ENCODE assay signal across 9 mouse cellular contexts in genomic region chr2:21236846-21237245, GRCm38 (mm10). TPM values are rescaled to one million over a fixed set of nuclear protein-coding genes. Genes with fewer than 3 reads are reported as not detected.
DNase-seq lines count a peak whose midpoint lies in the region; ATAC-seq and TF ChIP-seq lines count a peak whose summit lies in the region.
"Had no signal": no experiment of that assay in that cellular context is flagged by ENCODE, and none has a peak within 500 bp of the region (broad histone marks: within the 10 kb centered on the region; RNA-seq: fewer than 3 reads in every experiment).

No protein-coding gene starts in this region.

- no peak for TF ChIP-seq POLR2A in kidney, adult 2 months (IDR thresholded peaks at IDR 0.05; ENCODE audit: low read depth, low read length)

- no peak for TF ChIP-seq CTCF in kidney, adult 2 months (conservative IDR thresholded peaks at IDR 0.05; ENCODE audit: insufficient read depth, insufficient read length, low read depth, low read length)

- WGBS in kidney, adult 2 months, result 49% methylated on average over 5 of the region's 5 CpGs
- WGBS in kidney, embryonic 16.5 days, result 56% methylated on average over 5 of the region's 5 CpGs
- 37% methylated on average over 5 of the region's 5 CpGs for WGBS in stomach, embryonic 16.5 days

- H3K4me3 ChIP-seq in kidney, adult 2 months (ENCODE audit: insufficient read depth, low read depth, low read length), result no peak overlapping the region
- H3K4me3 ChIP-seq in kidney, embryonic 16.5 days (ENCODE audit: low read length), result no peak overlapping the region
- no peak overlapping the region for H3K4me3 ChIP-seq in stomach, embryonic 16.5 days (replicated peaks; ENCODE audit: low read length)
- H3K4me3 ChIP-seq: lung, embryonic 15.5 days had no signal

- H3K27ac ChIP-seq in kidney, adult 2 months (ENCODE audit: insufficient read depth, low read depth, low read length), result no peak overlapping the region
- H3K27ac ChIP-seq in kidney, embryonic 16.5 days (ENCODE audit: low read length), result no peak overlapping the region
- peak overlapping the region; percentile 31; the same call in 1 of the 2 replicates for H3K27ac ChIP-seq in stomach, embryonic 16.5 days (ENCODE audit: low read length)
- H3K27ac ChIP-seq: lung, embryonic 15.5 days had no signal

- no peak overlapping the region for H3K9ac ChIP-seq in kidney, embryonic 16.5 days (replicated peaks; ENCODE audit: low read length)
- H3K9ac ChIP-seq in stomach, embryonic 16.5 days (ENCODE audit: low read length), result no peak overlapping the region
- H3K9ac ChIP-seq: lung, embryonic 15.5 days had no signal

- no peaks in the 10 kb centered on the region for H3K27me3 ChIP-seq in kidney, adult 2 months (replicated peaks; ENCODE audit: control insufficient read depth, insufficient read depth, low read length)
- no peaks in the 10 kb centered on the region for H3K27me3 ChIP-seq in kidney, embryonic 16.5 days (ENCODE audit: insufficient read depth, low read length)
- no peaks in the 10 kb centered on the region for H3K27me3 ChIP-seq in stomach, embryonic 16.5 days (ENCODE audit: control insufficient read depth, insufficient read depth, low read length)
- H3K27me3 ChIP-seq: lung, embryonic 15.5 days had no signal

- no peaks in the 10 kb centered on the region for H3K36me3 ChIP-seq in kidney, adult 2 months (ENCODE audit: control insufficient read depth, insufficient read depth, low read length)
- H3K36me3 ChIP-seq in kidney, embryonic 16.5 days (ENCODE audit: insufficient read depth, low read length), result no peaks in the 10 kb centered on the region
- H3K36me3 ChIP-seq in stomach, embryonic 16.5 days (ENCODE audit: control insufficient read depth, insufficient read depth, low read length), result no peaks in the 10 kb centered on the region
- H3K36me3 ChIP-seq: lung, embryonic 15.5 days had no signal

- H3K4me1 ChIP-seq in kidney, adult 2 months (ENCODE audit: control insufficient read depth, insufficient read depth, low read length), result no peaks in the 10 kb centered on the region
- no peaks in the 10 kb centered on the region for H3K4me1 ChIP-seq in kidney, embryonic 16.5 days (ENCODE audit: insufficient read depth, low read length)
- peaks cover 13% of the 10 kb centered on the region; the same call in 1 of the 2 replicates for H3K4me1 ChIP-seq in stomach, embryonic 16.5 days (ENCODE audit: control insufficient read depth, insufficient read depth, low read length)

- ATAC-seq in cerebellum, adult (ENCODE audit: insufficient number of reproducible peaks, low FRiP score, low TSS enrichment), result peak; percentile 45; the same call in 1 of the 2 replicates
- no peak for ATAC-seq in kidney, embryonic 16.5 days (ENCODE audit: low FRiP score, low TSS enrichment)
- ATAC-seq in stomach, embryonic 16.5 days (ENCODE audit: insufficient read depth, low FRiP score), result no peak

- H3K9me3 ChIP-seq in kidney, embryonic 16.5 days (ENCODE audit: low read length), result no peaks in the 10 kb centered on the region
- no peaks in the 10 kb centered on the region for H3K9me3 ChIP-seq in stomach, embryonic 16.5 days (replicated peaks; ENCODE audit: control insufficient read depth, low read length)
- H3K9me3 ChIP-seq: lung, embryonic 15.5 days had no signal

- no peak for DNase-seq in cerebellum, adult 9-11 months
- peak; percentile 25 for DNase-seq in kidney, adult 2 months
- DNase-seq in retina, postnatal 1 day, result peak; percentile 2
- DNase-seq in retina, embryonic 14.5 days (ENCODE audit: low spot score), result no peak
- DNase-seq in liver, result no peak

- no peak overlapping the region for H3K4me2 ChIP-seq in kidney, embryonic 16.5 days (replicated peaks; ENCODE audit: low read depth, low read length)
- H3K4me2 ChIP-seq in stomach, embryonic 16.5 days (ENCODE audit: low read depth, low read length), result no peak overlapping the region
- H3K4me2 ChIP-seq: lung, embryonic 15.5 days had no signal

RNA-seq across cellular contexts. Expression of gene Thnsl1, which starts 31.3 kb away (rescaled TPM):
- 4.7 and 5.1 TPM in 2 replicates for polyA plus RNA-seq in kidney, adult 2 months (2012; rRNA removed)
- 7.6 and 7.9 TPM in 2 replicates for polyA plus RNA-seq in kidney, embryonic 16.5 days (2015; fragmentation: Nextera tagmentation; extraction: Ambion mirVana)
- polyA plus RNA-seq in stomach, embryonic 16.5 days (2015; fragmentation: Nextera tagmentation; extraction: Ambion mirVana), result 7.6 and 8.0 TPM in 2 replicates

RNA-seq across cellular contexts. Expression of gene Enkur, which starts 31.7 kb away (rescaled TPM):
- 0.19 TPM in 1 of 2 replicates, not detected in the other for polyA plus RNA-seq in kidney, adult 2 months (2012; rRNA removed)
- polyA plus RNA-seq in kidney, embryonic 16.5 days (2015; fragmentation: Nextera tagmentation; extraction: Ambion mirVana), result 0.29 TPM in 1 of 2 replicates, not detected in the other
- 1.1 and 1.5 TPM in 2 replicates for polyA plus RNA-seq in stomach, embryonic 16.5 days (2015; fragmentation: Nextera tagmentation; extraction: Ambion mirVana)

Comparison
In these comparisons a context has a peak if more than half of its experiments do, and no peak if none do; other contexts are left out.
1. DNase-seq: peak in kidney, adult 2 months (single experiment) and retina, postnatal 1 day (single experiment); none in cerebellum, adult 9-11 months (single experiment), retina, embryonic 14.5 days (single experiment) and liver (single experiment).